Mouse (Mus musculus): ENCODE data around the gene Tmem132b. TPM values are rescaled to one million over a fixed set of nuclear protein-coding genes. Genes with fewer than 3 reads are reported as not detected.

Tmem132b gene
- polyA plus RNA-seq, 1 experiment from 2014 or later = 0.27 TPM

Other genes with a start within 250 kb of the Tmem132b start
- gene Scarb1, start 190.7 kb upstream of the Tmem132b start, polyA plus RNA-seq (2016; fragmentation: Nextera tagmentation; extraction: Ambion mirVana) = 51.3 and 54.5 TPM in 2 replicates
- 0.21 and 0.38 TPM in 2 replicates for gene Gm10382, start 142.5 kb upstream of the Tmem132b start, polyA plus RNA-seq (2016; fragmentation: Nextera tagmentation; extraction: Ambion mirVana)
- 931 and 967 TPM in 2 replicates for gene Ubc, start 141.6 kb upstream of the Tmem132b start, polyA plus RNA-seq (2016; fragmentation: Nextera tagmentation; extraction: Ambion mirVana)
- 21.4 and 22.2 TPM in 2 replicates for gene Dhx37, start 97.7 kb upstream of the Tmem132b start, polyA plus RNA-seq (2016; fragmentation: Nextera tagmentation; extraction: Ambion mirVana)
- gene Bri3bp, start 90.2 kb upstream of the Tmem132b start, polyA plus RNA-seq (2016; fragmentation: Nextera tagmentation; extraction: Ambion mirVana) = 56.5 and 57.6 TPM in 2 replicates
- gene Aacs, start 56.0 kb upstream of the Tmem132b start, polyA plus RNA-seq (2016; fragmentation: Nextera tagmentation; extraction: Ambion mirVana) = 58.5 and 58.6 TPM in 2 replicates

Measured in forebrain, embryonic 10.5 days (tissue).